Mouse (Mus musculus): ENCODE measurements around the gene Dld.

The Dld gene

DNA sequence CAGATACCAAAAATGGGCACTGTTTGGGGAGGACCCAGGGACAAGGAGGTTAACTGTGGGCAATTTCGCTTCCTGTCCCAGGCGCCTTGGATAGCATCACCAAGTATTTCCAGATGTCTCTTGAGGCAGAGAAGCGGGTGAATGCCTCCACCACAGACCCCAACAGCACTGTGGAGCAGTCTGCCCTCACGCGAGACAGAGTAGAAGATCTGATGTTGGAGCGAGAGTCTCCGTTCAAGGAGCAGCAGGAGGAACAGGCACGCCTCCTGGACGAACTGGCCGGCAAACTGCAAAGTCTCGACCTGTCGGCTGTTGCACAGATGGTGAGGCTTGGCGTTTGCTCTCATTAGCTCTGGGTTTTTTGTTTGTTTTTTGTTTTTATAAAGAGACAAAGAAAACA, 30.4 kb downstream of the Dld start:
- DNase-seq (ENCODE audit: low spot score), result no peak

DNA sequence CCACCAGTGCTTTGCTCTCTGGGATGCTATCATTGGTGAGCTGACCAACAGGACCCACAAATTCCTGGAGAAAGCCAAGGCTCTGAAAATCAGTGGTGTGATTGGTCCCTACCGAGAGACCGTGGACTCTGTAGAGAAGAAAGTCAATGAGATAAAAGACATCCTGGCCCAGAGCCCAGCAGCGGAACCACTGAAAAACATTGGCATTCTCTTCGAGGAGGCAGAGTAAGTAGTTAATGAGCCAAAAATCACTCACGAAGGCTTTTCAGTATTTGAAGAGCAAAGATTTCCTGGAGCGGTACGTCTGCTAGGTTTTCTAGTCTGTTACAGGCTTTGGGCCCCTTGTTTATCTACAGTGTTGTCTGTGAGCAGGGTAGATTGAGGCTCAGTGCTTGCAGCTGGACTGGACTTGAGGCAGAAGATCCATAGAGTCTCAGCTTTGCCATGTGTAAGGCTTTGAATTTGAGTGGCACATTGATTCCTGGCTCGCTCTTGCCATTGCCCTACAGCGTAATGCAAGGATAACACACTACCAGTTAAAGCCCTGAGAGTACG, 32.8 kb downstream of the Dld start:
- no peak for DNase-seq (ENCODE audit: low spot score)

DNA sequence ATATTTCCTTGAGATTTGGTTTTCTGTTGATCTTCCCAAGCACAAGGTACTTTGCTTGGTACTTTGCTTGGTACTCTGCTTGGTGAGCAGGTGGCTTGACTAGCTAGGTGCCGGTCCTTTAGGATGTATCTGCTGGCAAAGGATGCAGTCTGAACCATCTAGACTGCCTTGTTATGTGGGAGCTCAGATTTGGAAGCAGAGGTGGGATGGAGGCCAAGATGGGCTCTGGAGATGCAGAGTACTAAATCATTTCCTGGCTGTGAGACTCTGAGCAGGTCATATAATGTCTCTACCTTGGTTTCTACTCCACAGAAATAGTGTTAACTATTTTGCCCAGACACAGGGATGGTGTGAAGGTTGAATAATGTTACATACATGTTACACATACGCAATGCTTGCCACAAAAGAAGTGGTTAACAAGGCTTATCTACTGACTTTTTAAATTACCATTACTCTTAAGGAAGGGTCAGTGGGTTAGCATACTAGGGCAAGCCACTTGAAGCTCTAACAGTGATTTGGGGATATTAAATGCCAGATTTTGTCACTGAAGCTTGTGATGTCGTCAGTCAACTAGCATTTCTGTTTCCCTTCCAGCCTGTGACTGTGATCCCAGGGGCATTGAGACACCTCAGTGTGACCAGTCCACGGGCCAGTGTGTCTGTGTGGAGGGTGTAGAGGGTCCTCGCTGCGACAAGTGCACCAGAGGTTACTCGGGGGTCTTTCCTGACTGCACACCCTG, 33.4 kb downstream of the Dld start:
- DNase-seq (ENCODE audit: low spot score), result no peak

DNA sequence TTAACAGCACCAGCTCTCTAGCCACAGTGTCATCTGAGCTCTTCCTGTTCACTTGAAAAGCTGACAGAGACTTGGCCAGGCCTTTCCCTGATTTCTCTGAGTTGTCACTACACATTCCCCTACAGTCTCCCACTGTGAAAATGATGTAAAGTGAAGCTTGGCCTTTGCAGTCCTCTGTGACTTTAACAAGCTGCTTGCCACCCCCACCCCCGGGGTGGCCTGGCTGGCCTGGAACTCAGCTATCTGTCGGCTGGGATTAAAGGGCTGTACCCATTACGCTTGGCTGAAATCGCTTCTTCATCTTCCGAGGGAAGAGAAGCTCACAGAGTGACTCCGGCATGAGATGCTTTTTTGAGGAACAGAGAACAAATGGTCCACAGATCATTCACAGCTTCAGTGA, 35.3 kb downstream of the Dld start:
- no peak for DNase-seq (ENCODE audit: low spot score)

DNA sequence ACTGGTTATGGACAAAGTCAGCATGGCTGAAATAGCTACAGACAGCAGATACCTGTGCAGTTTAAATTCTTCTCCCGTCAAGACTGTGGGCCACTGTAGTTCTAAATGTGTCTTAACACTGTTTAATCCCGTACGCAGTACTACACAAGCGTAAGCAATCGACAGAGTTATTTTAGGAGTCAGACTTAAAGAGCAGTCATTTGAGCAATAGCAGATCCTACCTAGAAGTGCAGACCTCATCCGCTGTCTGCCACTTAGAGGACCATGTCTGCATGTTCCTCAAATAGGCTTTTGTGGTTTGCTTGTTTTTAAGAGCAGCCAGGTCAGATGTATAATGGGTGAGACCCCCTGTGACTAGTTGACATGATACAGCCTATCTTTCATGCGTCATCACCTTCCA, 36.9 kb downstream of the Dld start:
- DNase-seq (ENCODE audit: low spot score), result no peak

DNA sequence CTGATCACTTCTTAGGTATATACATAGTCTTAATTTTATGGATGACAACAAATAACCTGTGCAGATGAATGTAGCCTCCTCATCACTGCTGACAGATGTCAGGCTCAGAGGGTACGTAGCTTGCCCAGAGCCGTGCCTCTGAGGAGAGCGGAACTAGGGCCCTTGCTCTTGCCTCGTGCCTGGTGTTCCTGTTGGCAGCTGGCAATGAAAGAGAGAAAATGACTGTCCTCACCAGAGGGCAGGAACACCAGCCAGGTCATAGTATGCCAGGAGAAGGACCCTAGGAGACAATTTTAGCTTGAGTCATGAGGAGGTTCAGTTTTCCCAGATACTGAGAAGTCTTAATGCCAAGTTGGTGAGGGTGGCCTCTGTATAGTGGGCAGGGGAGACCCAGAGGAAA, 38.1 kb downstream of the Dld start:
- no peak for DNase-seq (ENCODE audit: low spot score)

DNA sequence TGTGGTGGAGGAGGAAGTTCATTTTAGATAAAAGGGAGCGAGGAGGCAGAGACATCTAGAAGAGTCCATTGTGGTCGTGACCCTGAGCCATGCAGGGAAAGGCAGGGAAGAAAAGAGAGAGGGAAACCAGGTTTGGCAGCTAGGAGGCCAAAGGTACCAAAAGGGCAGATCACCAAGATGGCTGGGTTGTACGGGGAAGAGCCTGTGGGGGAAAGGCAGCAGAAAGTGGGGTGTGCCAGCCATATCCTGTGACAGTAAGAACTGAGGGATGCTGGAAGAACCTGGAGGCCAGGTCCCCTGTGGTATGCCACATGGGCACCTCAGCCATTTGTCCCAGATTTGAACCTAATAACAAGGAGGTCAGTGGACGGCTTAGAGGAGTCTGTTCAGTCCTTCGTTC, 39.0 kb downstream of the Dld start:
- no peak for DNase-seq (ENCODE audit: low spot score)

DNA sequence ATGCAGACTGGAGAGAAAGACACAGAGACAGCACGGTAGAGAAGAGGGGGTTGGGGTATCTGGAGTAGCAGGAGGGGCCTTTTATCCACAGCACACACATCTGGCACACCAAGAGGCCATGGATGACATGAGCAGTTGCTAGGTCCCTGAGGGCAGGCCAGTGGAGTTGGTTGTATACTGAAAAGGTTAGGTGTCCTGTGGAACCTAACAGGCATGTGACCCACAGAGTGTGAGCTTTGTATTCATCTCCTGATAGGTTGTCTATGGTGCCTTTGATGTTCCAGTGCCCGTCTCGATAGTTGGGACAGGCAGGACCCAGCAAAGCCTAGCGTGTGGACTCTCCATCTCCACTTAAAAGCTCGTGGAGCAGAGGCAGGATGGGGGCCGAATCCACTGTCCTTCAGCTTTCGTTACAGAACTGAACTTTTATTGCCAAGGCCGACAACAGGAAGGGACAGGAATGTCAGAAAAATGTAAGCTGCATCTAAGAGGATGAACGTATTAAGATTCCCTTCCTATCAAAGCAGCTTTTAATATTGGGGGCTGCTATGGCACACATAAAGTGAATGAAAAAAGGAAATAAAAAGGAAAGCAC, 39.5 kb downstream of the Dld start:
- DNase-seq (ENCODE audit: low spot score), result no peak

DNA sequence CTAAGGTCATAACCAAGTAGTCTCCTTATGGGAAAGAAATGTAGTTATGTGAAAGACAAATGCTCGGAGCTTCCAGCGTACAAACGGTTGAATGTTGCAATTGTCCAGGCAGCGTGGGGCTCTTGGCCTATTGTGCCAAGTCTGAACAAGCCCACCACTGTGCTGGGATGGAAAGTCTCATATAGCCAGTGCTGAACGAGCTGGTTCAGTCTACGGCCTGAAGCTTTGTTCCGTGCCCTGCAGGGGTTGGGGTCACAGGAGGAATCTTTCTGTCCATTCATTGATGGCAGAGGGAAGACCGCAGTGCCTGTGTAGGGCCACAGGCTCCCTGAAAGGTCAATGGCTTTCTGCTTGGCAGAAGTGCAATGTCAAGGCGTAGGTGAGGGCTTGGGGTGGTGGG, 40.6 kb downstream of the Dld start:
- DNase-seq (ENCODE audit: low spot score), result no peak

DNA sequence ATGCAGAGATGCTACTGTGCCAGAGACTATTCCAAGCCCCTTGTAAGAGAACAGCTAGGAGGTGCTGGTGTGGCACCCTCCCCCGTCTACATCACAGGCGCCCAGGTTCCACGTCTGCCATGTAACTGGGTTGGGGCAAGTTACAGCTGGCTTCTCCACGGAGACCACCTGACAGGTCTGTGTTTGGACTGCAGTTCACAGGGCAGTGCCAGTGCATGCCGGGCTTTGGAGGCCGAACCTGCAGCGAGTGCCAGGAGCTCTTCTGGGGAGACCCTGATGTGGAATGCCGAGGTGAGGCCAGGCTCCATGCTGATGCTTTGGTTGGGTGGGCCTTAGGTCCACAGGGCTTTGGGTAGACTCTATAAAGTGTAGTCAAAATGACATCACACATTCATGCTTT, 43.5 kb downstream of the Dld start:
- DNase-seq (ENCODE audit: low spot score), result no peak

DNA sequence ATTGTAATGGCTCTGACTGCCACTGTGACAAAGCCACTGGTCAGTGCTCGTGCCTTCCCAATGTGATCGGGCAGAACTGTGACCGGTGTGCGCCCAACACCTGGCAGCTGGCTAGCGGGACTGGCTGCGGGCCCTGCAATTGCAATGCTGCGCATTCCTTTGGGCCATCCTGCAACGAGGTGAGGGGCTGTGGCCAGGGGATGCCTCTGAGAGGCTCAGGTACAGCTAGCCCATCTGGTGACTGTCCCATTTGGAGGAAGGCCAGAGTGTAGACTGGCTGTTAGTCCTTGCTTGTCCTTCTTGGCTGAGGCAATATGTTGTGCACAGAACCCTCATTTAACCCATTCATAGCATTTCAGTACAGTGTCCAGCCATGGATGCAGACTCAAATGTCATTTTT, 44.2 kb downstream of the Dld start:
- DNase-seq (ENCODE audit: low spot score), result no peak

DNA sequence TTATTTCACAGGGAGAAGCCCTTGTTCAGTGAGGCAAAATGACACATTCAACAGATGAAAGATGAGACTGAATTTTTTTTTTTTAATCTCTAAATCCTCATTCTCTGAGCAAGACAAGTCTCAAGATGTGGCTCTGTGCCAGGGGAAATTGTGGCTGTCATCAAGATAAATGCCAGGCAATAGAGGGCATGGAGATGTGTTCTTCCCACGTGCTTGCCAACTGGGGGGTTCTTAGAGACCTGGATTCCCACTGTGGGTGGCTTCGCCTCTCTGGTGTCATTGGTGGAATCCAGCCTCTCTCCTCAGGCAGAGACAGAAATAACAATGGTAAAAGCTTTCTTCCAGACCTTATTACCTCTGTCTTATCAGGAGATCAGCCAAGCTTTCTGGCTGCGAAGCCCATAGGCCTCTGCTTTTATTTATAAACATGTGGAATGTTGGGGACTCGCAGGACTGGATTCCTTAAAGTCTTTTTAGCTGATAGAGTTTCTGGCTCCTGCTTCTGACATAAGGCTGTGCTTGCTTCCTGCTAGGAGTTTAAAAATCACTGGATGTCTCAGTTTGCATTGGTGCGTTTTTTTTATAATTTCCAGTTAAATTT, 45.1 kb downstream of the Dld start:
- DNase-seq (ENCODE audit: low spot score), result no peak

DNA sequence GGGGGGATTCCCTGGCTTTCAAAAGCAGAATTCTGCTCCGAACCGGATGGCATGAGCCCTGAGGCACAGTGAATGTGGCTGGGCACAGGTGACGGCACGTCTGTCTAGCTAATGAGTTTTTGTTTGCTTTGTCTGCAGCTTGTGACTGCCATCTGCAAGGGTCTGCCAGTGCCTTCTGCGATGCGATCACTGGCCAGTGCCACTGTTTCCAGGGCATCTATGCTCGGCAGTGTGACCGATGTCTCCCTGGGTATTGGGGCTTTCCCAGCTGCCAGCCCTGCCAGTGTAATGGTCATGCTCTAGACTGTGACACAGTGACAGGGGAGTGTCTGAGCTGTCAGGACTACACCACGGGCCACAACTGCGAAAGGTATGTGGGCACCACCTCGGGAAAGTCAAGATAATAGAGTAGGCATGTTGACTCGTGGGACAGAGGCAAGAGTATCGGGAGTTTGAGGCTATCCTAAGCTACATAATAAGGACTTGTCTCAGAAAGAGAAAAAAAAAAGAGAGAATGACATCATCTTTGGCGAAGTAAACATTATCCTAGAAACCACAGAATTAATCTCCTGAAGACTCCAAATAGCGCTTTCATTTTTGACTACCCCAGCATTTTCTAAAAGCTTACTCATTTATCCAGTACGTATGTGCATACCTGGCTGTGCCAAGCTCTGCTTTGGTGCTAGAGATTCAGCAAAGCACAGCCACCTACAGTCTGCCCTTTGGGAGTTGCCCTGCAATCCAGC, 48.3 kb downstream of the Dld start:
- no peak for DNase-seq (ENCODE audit: low spot score)

DNA sequence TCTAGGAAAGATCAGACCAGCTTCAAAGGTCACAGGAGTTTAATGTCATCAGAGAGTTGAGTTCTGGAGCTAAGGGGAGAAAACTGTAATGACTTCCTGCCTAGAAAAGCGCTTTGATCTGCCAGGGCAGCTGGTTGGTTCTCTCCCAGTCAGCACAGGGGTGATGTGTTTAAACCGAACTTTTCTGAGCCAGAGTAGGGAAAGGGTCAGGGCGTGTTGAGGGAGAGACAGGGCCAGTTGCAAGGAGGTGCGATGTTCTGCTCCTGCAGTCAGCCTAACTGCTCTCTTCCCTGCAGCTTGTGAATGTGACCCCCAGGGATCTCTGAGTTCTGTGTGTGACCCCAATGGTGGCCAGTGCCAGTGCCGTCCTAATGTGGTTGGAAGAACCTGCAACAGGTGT, 49.0 kb downstream of the Dld start:
- DNase-seq (ENCODE audit: low spot score), result no peak

DNA sequence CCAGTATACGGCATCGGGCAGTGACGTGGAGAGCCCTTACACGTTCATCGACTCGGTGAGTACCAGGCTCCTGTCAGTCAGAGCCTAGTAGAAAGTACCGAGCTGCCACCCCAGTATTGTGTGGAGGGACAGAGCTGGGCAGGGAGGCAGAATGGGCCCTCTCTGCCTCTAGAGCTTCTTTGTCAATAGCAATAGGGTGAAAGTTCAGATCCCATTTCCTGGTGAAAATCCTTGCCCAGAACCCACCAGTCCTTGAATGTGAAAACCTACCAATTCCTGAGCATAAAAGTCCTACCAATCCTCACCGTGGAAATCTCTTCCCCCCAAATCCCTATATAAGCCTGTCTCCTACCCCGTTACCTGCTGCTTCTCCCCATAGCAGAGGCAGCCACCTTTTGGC, 51.0 kb downstream of the Dld start:
- DNase-seq (ENCODE audit: low spot score), result no peak

DNA sequence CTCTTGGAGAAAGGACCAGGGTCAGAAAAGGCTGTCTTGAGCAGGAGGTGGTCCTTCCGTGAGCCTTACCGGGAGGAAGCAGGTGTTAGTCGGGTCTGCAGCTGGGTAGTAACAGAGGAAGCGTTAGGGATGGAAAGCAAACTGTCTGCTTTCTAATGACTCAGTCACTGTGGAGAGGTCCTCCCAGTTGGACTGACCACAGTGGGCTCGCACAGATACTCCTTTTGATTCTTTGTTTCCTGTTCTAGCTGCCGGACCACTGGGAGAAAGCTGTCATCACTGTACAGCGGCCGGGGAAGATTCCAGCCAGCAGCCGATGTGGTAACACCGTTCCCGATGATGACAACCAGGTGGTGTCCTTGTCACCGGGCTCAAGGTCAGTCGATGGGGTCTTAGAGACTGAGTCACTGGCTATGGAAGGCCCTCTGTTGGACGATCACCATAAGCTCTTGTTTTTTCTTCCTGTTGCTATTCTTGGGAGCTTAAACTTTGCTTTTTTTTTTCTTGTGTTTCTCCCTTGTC, 51.5 kb downstream of the Dld start:
- no peak for DNase-seq (ENCODE audit: low spot score)

DNA sequence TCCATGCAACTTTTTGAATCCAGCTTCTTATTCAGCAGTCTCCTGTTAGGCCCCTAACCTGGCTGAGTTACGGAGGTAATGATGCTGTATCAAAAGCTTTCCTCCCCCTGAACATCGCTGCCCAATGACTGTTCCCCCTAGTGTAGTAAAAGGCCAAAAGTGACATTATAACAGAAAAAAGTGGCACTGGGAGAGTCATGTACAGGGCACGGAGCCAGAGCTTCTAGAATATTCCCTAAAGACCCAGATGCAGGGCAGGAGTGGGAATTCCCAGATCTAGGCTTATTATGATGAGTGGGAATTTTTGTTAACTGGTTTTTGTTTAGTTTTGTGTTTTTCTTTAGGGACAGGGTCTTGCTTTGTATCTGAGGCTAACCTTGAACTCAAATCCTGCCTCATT, 52.1 kb downstream of the Dld start:
- no peak for DNase-seq (ENCODE audit: low spot score)

DNA sequence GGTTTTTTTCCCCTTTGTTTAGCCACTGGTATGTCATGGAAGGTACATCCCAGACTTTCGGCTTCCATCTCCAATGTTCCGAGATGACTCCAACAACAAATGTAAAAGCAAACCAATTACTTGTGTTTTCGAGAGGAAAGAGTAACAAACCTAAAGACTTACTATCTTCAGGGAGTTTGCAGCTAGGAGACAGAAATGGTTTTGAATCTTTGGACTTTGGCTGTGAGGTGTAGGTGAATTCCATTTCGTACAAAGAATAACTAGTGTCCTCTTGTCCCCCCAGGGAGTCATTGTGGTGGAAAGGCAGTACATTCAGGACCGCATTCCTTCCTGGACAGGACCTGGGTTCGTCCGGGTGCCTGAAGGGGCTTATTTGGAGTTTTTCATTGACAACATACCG, 52.7 kb downstream of the Dld start:
- DNase-seq (ENCODE audit: low spot score), result no peak

DNA sequence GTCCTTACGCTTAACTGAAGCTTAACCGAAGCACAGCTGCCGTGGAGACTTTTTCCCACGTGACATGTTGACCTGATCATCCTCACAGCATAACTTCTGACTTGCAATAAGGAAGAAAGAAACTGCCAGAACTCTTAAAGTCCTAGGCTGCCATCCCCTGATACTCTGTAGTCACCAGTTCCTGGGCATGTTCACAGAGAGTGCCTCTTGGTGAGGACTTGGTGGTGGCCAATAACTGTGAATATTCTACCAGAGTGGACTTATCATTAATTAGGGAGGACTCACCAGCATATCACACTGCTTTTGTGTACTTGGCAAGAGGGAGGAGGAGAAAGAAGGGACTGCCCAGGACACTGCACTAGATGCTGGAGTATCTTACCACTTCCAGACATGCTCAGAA, 53.1 kb downstream of the Dld start:
- no peak for DNase-seq (ENCODE audit: low spot score)

DNA sequence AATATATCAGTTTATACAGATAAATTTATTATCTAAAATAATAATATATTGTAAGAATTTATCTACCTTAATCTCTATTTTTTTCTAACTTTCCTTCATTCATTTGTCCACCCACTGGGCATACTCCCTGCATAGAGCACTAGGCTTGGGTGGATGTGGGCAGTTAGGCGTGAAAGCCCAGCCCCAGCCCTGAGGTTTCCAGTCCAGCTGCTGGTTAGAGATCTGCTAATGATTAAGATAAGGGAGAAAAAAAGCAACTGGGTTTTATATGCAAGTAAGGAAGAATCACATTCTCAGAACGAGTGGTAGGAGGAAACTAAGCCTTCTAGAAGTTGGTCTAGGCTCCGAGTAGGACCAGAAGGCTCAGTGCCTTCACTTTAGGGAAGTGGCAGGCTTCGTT, 55.2 kb downstream of the Dld start:
- no peak for DNase-seq (ENCODE audit: low spot score)

DNA sequence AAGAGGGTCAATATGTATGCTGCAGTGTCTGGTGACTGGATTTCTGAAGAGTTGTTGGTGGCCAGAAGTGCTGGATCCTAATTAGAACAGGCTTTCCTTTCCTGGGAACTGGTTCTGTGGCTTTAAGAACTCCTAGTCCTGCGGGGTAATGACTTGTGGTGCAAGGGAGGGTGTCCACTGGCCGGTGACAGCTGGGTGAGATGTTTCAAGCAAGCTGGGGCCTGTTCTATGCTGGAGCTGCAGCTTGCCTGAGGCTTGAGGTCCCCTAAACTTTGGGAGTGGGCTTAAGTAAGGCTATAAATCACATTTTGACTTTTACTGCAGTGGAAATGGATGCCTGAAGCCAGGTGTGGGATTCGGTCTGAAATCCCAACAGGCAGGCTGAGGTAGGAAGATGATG, 55.7 kb downstream of the Dld start:
- DNase-seq (ENCODE audit: low spot score), result no peak

DNA sequence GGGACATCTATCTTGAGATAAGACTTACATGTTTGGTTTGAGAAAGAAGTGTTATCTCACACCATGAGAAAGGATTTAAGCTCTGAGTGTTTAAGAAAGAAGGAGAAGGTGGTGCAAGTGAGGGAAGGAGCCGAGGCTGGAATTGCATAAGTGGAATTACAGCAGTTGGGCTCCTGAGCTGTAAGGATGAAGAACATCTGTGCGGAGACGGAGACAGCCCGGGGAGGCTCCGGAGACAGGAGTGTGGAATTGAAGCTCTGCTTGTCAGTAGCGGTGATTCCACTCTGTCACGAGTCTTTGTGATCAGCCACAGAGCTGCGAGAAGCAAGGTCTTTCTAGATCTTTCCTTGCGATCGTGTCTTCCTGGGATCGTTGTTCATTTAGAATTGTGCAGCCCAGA, 56.3 kb downstream of the Dld start:
- no peak for DNase-seq (ENCODE audit: low spot score)

DNA sequence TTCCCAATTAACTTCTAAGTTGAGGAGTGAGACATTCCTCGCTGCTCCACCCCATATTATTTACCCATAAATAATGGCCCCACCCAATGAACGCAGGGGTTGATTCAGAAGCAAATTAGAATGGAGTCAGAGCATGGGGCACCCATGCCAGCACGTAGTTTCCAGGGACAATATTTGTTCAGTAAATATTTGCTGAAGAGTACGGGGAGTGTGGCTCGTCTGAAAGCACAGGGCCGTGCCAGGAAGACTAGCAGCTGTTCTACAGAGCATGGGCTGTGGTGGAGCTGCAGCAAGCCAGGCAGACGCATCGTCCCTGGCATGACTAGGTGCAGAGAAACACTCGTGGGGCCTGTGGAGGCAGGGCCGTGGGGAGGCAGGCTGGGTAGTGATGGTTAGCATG, 56.7 kb downstream of the Dld start:
- DNase-seq (ENCODE audit: low spot score), result no peak

All from urinary bladder, postnatal 10 days (tissue).